Mouse (Mus musculus): Measurements from ENCODE around the gene Fkrp. TPM values are rescaled to one million over a fixed set of nuclear protein-coding genes. Genes with fewer than 3 reads are reported as not detected.
A peak's percentile ranks its signal among the peaks of the same experiment; 100 is the strongest.

Fkrp gene
- total RNA-seq, 2 experiments from 2014 or later: 7.5 to 19.6 TPM

- ATAC-seq (replicated peaks; ENCODE audit: low FRiP score, poor library complexity, severe bottlenecking): no peak
Observed at GRCm38 (mm10) chr7:16837916-16838803, 21.6 kb upstream of the Fkrp start.

DNA sequence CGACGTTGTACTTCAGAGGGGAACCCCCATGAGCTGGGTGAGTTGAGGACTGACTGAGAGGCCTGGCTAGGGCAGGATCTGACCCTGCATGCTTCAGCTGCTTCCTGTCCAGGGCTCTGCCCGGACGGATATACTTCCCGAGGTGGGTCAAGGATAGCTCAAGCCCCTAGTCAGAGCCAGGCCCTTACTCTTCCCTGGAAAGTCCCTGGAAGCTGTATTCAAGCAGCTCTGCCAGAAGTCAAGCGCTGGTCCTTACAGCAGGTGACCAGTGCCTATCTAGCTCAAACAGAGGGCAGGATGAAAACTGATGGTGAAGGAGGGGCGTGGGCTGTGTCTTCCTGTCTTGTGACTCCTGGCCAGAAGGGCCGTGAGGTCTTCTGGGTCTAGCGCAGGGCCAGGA lies 13.9 kb upstream of the Fkrp start:
- ATAC-seq (replicated peaks; ENCODE audit: low FRiP score, poor library complexity, severe bottlenecking): no peak

GRCm38 (mm10) chr7:16827274-16827673 lies 10.7 kb upstream of the Fkrp start:
- ATAC-seq (replicated peaks; ENCODE audit: low FRiP score, poor library complexity, severe bottlenecking): no peak

- no peak for ATAC-seq (replicated peaks; ENCODE audit: low FRiP score, poor library complexity, severe bottlenecking)
Observed at GRCm38 (mm10) chr7:16826571-16826970, 10.0 kb upstream of the Fkrp start.

DNA sequence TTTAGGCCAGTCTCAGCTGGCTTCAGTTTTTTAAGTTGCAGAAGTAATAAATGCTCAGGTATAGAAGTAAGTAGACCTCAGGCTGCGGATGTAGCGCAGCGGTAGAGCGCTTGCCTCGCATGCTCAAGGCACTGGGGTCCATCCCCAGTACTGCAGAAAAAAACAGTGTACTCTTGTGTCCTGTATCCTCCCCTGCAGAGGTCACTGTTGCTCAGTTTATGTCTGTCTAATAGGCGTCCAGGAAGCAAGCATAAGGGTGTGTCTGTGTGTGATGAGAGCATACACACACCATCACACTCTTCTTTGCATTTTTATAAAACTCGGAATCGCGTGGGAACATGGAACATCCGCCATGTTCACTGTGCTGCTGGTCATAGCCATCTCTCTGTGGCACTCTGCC lies 9.3 kb upstream of the Fkrp start:
- no peak for ATAC-seq (replicated peaks; ENCODE audit: low FRiP score, poor library complexity, severe bottlenecking)

- no peak for ATAC-seq (replicated peaks; ENCODE audit: low FRiP score, poor library complexity, severe bottlenecking)
Observed at GRCm38 (mm10) chr7:16823734-16824133, 7.2 kb upstream of the Fkrp start.

DNA sequence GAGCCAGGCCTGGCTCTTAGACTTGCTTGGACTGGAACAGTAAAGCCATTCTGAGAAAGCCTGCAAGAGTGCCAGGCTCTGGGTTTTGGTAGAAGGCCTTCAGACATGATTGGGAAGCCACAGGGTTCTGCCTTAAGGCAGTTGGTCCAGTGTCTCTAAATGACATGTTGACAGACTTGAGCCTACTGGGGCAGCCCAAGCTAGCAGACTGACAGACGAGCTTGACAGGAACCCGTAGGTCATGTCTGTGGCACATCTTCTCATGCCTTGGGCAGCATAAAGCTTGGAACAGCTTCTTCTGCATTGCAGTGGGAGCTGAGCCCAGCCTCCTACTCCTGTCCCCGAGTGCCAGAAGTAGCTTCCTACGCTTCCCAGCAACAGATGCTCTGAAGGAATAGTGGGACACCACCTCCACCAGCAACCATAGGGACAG lies 5.2 kb upstream of the Fkrp start:
- no peak for ATAC-seq (replicated peaks; ENCODE audit: low FRiP score, poor library complexity, severe bottlenecking)

GRCm38 (mm10) chr7:16821091-16821490 lies 4.6 kb upstream of the Fkrp start:
- no peak for ATAC-seq (replicated peaks; ENCODE audit: low FRiP score, poor library complexity, severe bottlenecking)

DNA sequence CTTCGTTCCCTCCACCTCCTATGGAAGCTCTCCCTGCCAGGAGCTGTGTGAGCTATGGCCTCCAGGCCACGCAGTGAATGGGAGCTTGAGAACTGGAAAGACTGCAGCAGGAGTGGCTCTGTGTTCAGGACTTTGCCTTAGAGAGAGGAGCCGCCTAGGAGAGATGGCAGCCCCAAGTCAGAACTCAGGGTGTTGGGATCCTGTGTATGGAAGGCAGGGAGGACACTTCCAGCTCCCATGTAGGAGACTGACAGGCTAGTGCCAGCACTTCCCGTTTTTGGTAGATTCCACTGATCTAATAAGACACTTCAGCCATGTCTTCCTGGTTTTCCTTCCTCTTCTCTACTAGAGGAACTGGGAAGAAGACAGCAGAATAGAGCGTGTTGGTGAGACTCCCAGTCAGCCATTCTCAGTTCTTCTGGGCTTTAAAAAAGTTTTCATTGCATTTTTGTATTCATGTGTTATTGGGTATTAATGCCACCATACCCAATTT lies 3.8 kb upstream of the Fkrp start:
- ATAC-seq (replicated peaks; ENCODE audit: low FRiP score, poor library complexity, severe bottlenecking): no peak

GRCm38 (mm10) chr7:16819794-16820193 lies 3.3 kb upstream of the Fkrp start:
- ATAC-seq (replicated peaks; ENCODE audit: low FRiP score, poor library complexity, severe bottlenecking): peak; percentile 79

- ATAC-seq (replicated peaks; ENCODE audit: low FRiP score, poor library complexity, severe bottlenecking): no peak
Observed at GRCm38 (mm10) chr7:16817693-16818092, 1.2 kb upstream of the Fkrp start.

- peak; percentile 45; the same call in 1 of the 2 replicates for ATAC-seq (replicated peaks; ENCODE audit: low FRiP score, poor library complexity, severe bottlenecking)
Observed at GRCm38 (mm10) chr7:16816078-16816474, 456 bp downstream of the Fkrp start.

DNA sequence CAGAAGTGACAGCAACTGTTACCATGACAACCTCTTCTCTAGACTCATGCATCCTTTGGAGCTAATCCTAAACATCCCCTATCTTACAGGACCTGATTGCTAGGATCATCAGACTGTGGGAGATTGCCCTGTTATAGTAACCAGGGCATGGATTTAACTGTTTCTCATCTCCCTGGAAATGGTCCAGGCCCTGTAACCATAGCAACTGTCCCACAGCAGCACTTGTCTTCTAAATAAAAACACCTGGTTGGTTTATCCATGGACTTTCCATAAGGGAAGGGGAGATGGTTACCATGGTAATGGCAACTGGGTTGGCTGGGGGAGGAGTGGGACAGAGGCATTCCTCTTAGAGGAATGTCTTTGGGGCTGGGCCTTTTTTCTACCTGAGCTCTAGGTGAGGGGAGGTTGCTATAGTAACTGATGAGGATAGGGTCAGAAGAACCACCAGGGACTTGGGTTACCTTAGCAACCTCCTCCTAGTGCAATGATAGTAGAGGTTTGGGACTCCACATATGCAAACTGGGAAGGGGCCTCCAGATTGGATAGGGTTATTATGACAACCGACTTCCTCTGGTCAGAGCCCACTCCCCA lies 1.1 kb downstream of the Fkrp start, which contains the start of gene Strn4:
Strn4 (plus strand) TSS at position 539 of the 591 bp plus-strand sequence.
- ATAC-seq (replicated peaks; ENCODE audit: low FRiP score, poor library complexity, severe bottlenecking): no peak

DNA sequence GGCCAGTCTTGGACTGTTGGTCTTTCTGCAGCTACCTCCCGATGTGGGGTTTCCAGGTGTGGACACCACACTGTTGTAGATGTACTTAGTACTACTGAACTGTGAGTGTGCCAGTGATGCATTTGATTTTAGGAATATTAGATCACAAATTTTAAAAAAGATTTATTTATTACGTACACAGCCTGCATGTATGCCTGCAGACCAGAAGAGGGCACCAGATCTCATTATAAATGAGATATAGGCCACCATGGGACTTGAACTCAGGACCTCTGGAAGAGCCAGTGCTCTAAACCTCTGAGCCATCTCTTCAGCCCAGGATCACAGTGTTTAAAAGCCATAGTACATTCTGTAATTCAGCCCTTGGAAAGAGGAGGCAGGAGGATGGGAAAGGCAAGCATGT lies 4.0 kb downstream of the Fkrp start:
- ATAC-seq (replicated peaks; ENCODE audit: low FRiP score, poor library complexity, severe bottlenecking): no peak

DNA sequence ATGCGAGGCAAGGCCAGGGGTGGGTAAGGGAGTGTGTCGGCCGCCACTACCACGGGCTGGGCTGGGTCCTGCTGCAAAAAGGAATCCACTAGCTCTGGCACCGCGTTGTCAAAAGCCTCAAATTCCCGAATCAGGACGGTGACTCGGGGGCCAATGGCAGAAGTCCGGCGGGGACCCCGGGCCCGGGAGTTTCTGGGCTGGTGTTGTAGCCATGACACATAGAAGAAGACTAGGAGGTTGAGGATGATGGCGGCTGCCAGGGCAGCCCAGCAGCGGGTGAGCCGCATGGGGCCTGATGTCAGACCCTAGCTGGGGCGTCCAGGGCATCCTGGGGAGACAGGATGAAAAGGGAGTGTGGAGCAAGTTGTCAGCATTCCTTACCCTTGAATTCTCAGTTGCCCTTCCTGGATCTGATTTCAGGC lies 4.9 kb downstream of the Fkrp start:
- ATAC-seq (replicated peaks; ENCODE audit: low FRiP score, poor library complexity, severe bottlenecking): no peak

- no peak for ATAC-seq (replicated peaks; ENCODE audit: low FRiP score, poor library complexity, severe bottlenecking)
Observed at GRCm38 (mm10) chr7:16810920-16811648, 5.4 kb downstream of the Fkrp start.

- no peak for ATAC-seq (replicated peaks; ENCODE audit: low FRiP score, poor library complexity, severe bottlenecking)
Observed at GRCm38 (mm10) chr7:16810399-16810919, 6.1 kb downstream of the Fkrp start.

DNA sequence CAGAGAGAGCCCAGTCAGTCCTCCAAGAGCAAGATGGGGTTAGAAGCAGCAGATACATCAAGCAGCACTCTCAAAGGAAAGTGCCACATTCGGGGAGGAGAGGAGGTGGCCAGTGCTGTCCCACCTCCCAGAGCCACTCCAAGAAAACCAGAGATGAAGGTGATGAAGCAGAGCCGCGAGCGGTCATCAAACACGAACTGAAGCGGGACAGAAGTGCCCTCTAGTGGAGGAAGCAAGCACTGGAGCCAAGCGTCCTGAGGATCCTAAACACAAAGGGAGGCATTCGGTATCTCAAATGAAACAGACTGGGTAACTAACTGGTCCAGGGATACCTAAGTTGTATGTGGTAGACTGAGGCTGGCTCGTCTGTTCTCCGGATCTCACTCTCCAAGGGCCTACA lies 6.8 kb downstream of the Fkrp start:
- ATAC-seq (replicated peaks; ENCODE audit: low FRiP score, poor library complexity, severe bottlenecking): peak; percentile 80

- ATAC-seq (replicated peaks; ENCODE audit: low FRiP score, poor library complexity, severe bottlenecking): no peak
Observed at GRCm38 (mm10) chr7:16808647-16809046, 7.9 kb downstream of the Fkrp start.

- no peak for ATAC-seq (replicated peaks; ENCODE audit: low FRiP score, poor library complexity, severe bottlenecking)
Observed at GRCm38 (mm10) chr7:16807936-16808335, 8.6 kb downstream of the Fkrp start.

Data from erythroid progenitor cell, adult 5-6 weeks (primary cell).